Mouse (Mus musculus): ENCODE results near the gene Rpl32. TPM values are rescaled to one million over a fixed set of nuclear protein-coding genes. Genes with fewer than 3 reads are reported as not detected.

The Rpl32 gene
- total and polyA plus RNA-seq, 3 experiments, result 4,514 to 5,400 TPM; not detected in 1

DNA sequence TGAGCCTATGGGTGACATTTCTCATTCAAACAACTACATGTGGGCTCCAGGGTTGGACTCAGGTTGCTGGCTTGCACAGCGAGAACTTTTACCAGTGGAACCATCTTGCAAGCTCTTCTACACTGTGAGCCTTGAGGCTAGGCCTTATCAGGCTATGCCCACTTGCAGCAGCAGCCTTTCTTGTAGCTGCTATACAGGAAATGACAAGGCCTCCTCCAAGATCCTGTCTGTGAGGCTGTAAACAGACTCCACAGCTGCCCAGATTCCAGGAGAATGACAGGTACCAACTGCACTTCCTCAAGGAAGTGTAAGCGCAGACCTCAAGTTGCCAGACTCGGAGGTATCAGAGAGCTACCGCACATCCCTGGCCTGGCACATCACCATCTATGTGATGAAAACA lies 40.3 kb downstream of the Rpl32 start (continued):
- no peak for TF ChIP-seq RAD21 (IDR thresholded peaks at IDR 0.05; ENCODE audit: low read depth, low read length)
- no peak for TF ChIP-seq KAT2A (conservative IDR thresholded peaks at IDR 0.05; ENCODE audit: low read depth, low read length)

DNA sequence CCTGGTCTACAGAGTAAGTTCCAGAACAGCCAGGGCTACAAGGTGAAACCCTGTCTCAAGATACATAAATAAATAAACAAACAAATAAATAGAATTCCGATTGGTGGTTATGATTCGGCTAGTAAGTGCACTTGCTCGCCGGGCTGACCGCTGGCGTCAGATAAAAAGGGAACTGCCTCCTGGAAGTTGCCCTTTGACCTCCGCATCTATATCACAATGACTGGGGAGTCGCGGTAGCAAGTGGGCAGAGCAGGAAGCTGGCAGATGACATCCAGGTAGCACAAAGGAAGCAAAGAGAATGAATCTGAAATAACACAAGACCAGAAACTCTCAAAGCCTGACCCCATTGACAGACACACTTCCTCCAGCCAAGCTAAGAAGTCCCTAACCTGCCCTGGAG lies 41.2 kb downstream of the Rpl32 start:
- DNase-seq (ENCODE audit: low read depth, low spot score), result no peak
- no peak for TF ChIP-seq NRF1 (IDR thresholded peaks at IDR 0.05; ENCODE audit: insufficient read depth, low read depth, low read length, poor library complexity, severe bottlenecking)
- no peak for TF ChIP-seq MXI1 (IDR thresholded peaks at IDR 0.05; ENCODE audit: low read depth, low read length)
- TF ChIP-seq RAD21 (IDR thresholded peaks at IDR 0.05; ENCODE audit: low read depth, low read length), result no peak
- no peak overlapping the region for H3K27ac ChIP-seq (ENCODE audit: control insufficient read depth, low read depth, low read length)
- H3K36me3 ChIP-seq (ENCODE audit: control insufficient read depth in 1 of 2, insufficient read depth in 2 of 2, low read length in 2 of 2), result peaks cover 0 to 19% of the 10 kb centered on the region in 2 experiments; a peak in 2 of 4 replicates
- H3K4me3 ChIP-seq (ENCODE audit: control insufficient read depth in 1 of 2, insufficient read depth in 1 of 2, low read depth in 2 of 2, low read length in 2 of 2), result no peak overlapping the region
- no peaks in the 10 kb centered on the region for H3K27me3 ChIP-seq (ENCODE audit: control insufficient read depth in 1 of 2, insufficient read depth in 2 of 2, low read length in 2 of 2)
- no peaks in the 10 kb centered on the region for H3K79me2 ChIP-seq (ENCODE audit: control insufficient read depth, insufficient read depth, low read length, poor library complexity)
- no peaks in the 10 kb centered on the region for H3K9me3 ChIP-seq (replicated peaks; ENCODE audit: insufficient read depth, low read length)
- peaks cover 12 to 23% of the 10 kb centered on the region in 2 experiments for H3K4me1 ChIP-seq (ENCODE audit: control insufficient read depth in 1 of 2, insufficient read depth in 2 of 2, low read length in 2 of 2)
- no peak overlapping the region for H3K9ac ChIP-seq (ENCODE audit: control insufficient read depth, low read depth, low read length, poor library complexity, severe bottlenecking)

DNA sequence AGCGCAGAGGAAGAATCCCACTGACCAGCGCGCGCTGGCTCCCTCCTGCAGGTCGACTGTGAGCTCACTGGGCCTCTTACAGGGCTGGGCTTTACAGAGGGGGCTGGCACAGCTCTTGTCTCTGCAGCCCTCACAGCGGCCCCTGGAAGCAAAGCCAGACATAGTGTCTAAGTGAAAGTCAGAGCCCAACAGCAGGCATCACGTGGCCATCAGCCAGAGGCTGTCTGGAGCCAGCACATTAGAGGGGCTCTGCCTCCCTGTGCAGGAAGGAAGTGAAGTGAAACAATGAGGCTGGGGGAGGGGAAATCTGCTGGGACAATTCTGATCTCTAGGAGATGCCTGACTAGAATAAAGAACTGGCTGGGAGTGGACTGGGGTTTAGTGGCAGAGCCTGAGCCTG lies 44.4 kb downstream of the Rpl32 start:
- Histone ChIP-seq H3K79me2 (ENCODE audit: control insufficient read depth, insufficient read depth, low read length, poor library complexity) (no peaks in the 10 kb centered on the region), H3K9me3 (replicated peaks; ENCODE audit: insufficient read depth, low read length) (no peaks in the 10 kb centered on the region), H3K9ac (ENCODE audit: control insufficient read depth, low read depth, low read length, poor library complexity, severe bottlenecking) (peak overlapping the region; percentile 43; the same call in 1 of the 2 replicates), H3K27me3 (ENCODE audit: control insufficient read depth in 1 of 2, insufficient read depth in 2 of 2, low read length in 2 of 2) (no peaks in the 10 kb centered on the region), H3K36me3 (ENCODE audit: control insufficient read depth in 1 of 2, insufficient read depth in 2 of 2, low read length in 2 of 2) (peaks cover 0 to 29% of the 10 kb centered on the region in 2 experiments; a peak in 2 of 4 replicates), H3K4me3 (ENCODE audit: control insufficient read depth in 1 of 2, insufficient read depth in 1 of 2, low read depth in 2 of 2, low read length in 2 of 2) (no peak overlapping the region), H3K4me1 (ENCODE audit: control insufficient read depth in 1 of 2, insufficient read depth in 2 of 2, low read length in 2 of 2) (peaks cover 15 to 39% of the 10 kb centered on the region in 2 experiments), H3K27ac (ENCODE audit: control insufficient read depth, low read depth, low read length) (peak overlapping the region; percentile 29; the same call in 1 of the 2 replicates)
- peak; percentile 60 for DNase-seq (ENCODE audit: low read depth, low spot score)
- TF ChIP-seq MYC (IDR thresholded peaks at IDR 0.05; ENCODE audit: low read depth, low read length) (peak; percentile 49; the same call in 1 of the 2 replicates), E2F4 (IDR thresholded peaks at IDR 0.05; ENCODE audit: borderline replicate concordance, low read depth, low read length) (no peak), POLR2A (IDR thresholded peaks at IDR 0.05; ENCODE audit: control insufficient read depth in 1 of 2, insufficient read depth in 1 of 2, low read depth in 1 of 2, low read length in 2 of 2, poor library complexity in 1 of 2) (no peak), USF2 (IDR thresholded peaks at IDR 0.05; ENCODE audit: borderline replicate concordance in 1 of 2, insufficient read depth in 1 of 2, low read depth in 1 of 2, low read length in 2 of 2) (peak; percentile 25 to 62; a peak in 2 of 4 replicates), GABPA (IDR thresholded peaks at IDR 0.05; ENCODE audit: low read depth, low read length) (no peak), HCFC1 (IDR thresholded peaks at IDR 0.05; ENCODE audit: low read depth, low read length) (0 out of 2 replicates have a peak, but pooled peaks have one; percentile 9), SIN3A (IDR thresholded peaks at IDR 0.05; ENCODE audit: low read length) (no peak), POLR2AphosphoS5 (IDR thresholded peaks at IDR 0.05; ENCODE audit: borderline replicate concordance, low read depth, low read length) (no peak), MAZ (IDR thresholded peaks at IDR 0.05; ENCODE audit: low read depth, low read length) (no peak), ZC3H11A (IDR thresholded peaks at IDR 0.05; ENCODE audit: low read depth, low read length) (no peak), EP300 (IDR thresholded peaks at IDR 0.05; ENCODE audit: low read depth in 1 of 2, low read length in 2 of 2) (no peak), USF1 (IDR thresholded peaks at IDR 0.05; ENCODE audit: low read depth, low read length) (peak; percentile 93), SMC3 (IDR thresholded peaks at IDR 0.05; ENCODE audit: low read depth, low read length) (no peak), MYB (IDR thresholded peaks at IDR 0.05; ENCODE audit: low read depth, low read length) (no peak), NRF1 (IDR thresholded peaks at IDR 0.05; ENCODE audit: insufficient read depth, low read depth, low read length, poor library complexity, severe bottlenecking) (no peak), MAX (IDR thresholded peaks at IDR 0.05; ENCODE audit: low read length) (peak; percentile 49; the same call in 1 of the 2 replicates), POLR2AphosphoS2 (IDR thresholded peaks at IDR 0.05; ENCODE audit: low read length) (no peak), TBP (IDR thresholded peaks at IDR 0.05; ENCODE audit: low read depth, low read length) (0 out of 2 replicates have a peak, but pooled peaks have one; percentile 10)

Measured in MEL (cell line).